Mouse (Mus musculus): ENCODE data around the gene Rfxank.

Gene Rfxank

DNA sequence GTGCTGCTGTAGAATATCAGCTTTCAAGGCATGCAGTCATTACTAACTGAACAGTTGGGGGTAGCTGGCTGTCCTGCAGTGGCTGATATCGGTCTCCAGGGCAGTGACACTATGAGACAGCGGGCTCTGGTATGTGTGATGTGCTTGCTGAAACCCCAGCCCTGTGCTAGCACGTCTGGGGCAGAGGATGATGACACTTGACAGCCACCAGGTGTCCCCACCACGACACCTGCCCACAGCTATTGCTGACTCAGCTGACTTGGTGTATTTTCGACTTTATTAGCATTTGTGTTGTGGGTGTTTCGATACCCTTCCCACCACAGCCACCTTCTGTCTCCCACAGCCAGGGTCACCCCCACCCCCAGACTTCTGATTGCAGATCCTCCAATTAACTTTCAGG lies 34.4 kb downstream of the Rfxank start:
- peak; percentile 60 to 65 for DNase-seq

DNA sequence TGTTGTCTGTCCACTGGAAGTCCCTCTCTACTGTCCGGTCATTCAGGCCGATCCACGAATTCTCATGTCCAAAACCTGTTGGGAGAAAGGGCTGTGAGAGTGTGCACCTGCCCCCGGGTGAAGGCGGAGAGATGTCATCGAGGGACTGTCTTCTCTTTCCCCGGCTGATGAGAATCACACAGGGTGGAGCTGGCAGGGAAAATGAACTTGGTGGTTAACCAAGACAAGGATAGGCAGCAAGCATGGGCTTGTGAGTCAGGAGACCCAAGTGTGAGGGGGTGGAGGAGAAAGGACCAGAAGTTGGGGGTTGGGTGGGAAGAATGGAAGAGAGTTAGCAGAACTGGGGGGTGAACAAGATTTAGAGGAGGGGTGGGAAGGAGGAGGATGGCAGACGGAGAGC lies 38.7 kb downstream of the Rfxank start:
- no peak for DNase-seq

DNA sequence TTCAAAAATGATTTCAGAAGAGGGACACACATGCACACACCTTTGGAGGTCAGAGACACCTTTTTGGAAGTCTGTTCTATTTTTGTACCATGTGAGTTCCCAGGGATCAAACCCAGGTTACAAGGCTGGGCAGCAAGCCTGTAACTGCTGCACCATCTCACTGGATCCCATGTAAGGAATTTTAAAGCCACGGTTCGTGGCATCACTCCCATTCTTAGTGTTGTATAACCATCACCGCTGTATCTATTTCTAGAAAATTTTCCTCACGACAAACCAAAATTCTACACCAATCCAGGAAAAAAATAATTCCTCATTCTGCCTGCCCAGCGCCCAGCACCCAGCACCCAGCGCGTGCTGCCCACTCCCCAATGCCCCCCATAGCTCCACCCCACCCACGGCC lies 39.7 kb downstream of the Rfxank start:
- no peak for DNase-seq

DNA sequence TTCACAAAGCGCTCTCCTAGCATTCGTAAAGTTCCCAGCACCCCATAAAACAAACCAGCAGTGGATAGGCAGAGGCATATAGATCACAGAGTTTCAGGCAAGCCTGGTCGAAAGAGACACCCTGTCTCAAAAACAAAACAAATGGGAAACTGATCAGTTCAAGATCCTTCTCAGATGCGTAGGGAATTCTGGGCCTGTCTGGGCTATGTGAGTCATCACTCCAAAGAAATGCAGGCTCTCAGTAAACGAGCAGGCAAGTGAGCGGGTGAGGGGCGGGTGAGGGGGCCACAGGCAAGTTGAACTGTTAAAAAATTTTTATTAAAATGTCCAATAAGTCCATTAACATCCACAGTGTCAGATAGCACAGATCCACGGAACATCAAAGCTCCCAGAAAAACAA lies 46.2 kb downstream of the Rfxank start:
- DNase-seq: no peak

DNA sequence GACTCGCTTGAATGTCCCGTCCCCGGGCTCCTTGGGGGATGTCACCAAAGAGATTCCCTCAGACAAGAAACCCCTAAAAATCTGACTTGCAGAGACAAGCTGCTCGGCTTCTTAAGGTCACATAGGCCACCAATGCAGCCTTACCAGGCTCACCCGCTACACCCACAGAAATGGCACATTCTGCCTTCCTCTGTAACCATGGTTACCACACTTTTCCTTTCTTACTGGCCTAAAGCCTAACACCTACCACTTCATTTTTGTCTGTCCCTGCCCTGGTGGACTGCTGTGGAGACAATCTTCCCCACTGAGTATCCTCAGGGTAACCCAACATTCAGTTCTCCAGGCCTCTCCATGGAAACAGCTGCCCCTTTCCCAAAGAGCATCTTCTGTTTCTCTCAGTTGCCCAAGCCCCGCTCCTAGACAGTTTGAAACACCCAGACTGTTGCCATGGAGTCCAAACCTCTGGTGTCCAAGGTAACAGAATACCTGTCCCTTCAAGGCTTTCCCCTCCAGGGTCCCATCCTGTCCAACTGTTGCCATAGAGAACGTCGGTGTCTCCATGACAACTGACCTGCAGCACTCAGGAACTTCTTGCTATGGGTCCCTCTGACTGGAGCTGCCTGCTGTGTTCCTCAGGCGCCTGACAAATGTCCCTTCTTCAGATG lies 49.5 kb downstream of the Rfxank start:
- no peak for DNase-seq

DNA sequence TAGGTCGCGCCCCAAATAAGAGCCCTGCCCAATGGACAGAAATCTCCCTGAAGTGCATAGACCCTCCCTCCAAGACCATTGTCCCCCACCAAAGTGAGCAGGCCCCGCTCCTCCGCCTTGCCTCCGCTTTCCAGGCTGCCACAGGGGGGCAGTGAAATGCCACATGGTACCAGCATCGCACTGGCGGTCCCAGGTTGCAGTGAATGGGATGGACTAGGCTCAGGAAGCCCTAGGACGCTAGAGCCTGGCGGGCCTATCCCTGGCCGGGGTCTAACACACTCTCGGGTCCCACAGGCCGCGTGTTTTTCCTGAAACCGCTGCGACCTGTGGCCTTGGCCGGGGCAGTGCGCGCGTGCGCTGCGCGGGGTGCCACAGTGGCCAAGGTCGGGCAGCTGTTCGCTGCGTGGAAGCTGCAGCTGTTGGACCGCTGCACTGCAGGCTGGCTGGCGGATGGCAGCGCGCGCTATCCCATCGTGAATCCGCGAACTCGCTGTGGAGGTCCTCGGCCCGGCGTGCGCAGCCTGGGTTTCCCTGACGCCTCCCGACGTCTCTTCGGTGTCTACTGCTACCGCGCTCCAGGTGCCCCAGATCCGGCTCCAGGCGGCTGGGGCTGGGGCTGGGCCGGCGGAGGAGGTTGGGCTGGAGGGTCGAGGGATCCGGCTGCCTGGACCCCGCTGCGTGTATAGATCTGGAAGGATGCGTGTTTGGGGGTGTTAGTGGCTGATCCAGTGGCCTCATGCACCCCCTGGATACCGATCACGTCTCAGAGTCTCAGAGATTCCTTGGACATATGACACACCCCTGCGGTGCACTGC lies 50.9 kb downstream of the Rfxank start:
- peak; percentile 74 to 78 for DNase-seq

DNA sequence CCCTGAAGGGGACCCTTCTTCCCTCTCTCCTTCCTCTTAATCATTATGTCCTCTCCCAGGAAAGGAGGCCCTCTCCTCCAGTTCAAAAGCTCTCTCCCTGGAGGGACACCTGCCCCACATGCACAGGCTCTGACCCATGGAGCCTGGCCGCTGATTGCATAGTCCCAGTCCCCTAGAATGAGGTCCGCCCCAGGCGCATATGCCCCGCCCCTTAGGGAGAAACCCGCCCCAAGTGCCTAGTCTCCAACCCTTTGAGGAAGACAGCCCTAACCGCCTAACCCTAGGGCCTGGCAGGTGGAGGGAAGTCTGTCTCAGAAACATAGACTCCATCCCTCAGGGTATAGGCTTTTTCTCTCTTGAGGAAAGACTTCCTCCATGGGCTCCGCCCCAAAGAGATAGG lies 51.7 kb downstream of the Rfxank start:
- DNase-seq: no peak

DNA sequence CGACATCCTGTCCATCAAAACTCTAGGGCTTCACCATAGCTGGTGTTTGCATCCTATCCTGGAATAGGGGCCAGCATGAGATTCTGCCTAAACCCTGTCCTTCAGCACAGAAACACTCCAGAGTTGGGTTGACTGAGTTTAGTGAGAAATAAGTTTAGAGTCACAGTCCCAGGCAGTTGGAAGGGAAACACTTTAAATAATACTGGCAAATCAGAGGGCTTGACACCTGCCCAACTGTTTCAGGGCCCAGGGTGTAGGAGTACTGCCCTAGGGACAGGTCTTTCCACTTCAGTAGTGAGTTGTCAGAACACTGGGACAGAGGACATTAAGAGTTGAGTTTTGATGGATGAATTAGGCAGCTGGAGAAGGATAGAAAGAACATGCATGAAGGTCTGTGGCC lies 52.8 kb downstream of the Rfxank start:
- DNase-seq: no peak

DNA sequence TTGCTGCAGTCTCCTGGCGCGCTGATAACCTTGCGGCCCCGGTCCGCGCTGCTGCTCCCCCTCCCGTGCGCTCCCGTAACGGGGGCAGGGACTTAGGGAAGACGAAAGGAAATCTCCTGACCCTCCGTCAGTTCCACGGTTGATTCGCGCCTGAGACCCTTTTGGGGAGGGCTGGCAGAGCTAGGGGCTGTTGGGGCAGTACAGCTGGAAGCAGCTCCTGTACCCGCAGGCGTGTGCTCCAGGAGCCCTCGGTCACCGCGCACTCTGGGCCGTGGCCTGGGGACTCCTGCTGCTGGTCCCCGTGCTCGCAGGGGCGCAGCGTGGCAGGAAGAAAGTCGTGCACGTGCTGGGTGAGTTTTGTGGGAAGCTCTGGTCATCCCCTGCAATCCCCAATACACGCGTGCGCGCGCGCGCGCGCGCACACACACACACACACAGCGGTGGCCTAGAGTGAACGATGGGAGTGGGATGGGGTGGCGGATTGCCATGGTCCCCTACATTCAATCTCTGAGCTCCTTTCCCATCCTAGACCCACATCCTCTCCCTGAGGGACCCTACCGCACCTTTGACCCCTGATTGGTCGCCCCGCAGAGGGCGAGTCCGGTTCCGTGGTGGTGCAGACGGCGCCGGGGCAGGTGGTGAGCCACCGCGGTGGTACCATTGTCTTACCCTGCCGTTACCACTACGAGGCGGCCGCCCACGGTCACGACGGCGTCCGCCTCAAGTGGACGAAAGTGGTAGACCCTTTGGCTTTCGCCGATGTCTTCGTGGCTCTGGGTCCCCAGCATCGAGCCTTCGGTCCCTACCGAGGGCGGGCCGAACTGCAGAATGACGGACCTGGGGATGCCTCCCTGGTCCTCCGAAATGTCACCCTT lies 54.5 kb downstream of the Rfxank start:
- peak; percentile 39 to 56 for DNase-seq

DNA sequence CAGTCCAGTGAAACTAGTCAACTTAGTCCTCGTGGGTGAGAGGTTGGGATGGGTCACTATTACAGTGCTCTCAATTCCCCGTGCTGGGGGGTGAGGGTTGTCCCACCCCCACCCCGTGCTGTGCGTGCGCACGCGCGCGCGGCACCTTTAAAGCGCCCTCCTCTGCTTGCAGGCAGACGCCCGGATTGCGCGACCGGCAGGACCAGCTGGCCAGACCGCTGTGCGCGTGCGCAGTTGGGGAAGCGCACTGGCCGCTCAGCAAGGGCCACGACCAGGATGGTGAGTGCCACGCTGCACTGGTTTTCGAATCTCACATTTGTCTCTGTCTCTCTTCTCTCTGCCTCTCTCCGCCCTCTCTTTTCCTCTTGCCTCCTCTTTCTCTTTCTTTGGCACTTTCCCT lies 55.7 kb downstream of the Rfxank start, which contains the start of gene Hapln4:
Gene Hapln4, plus strand, starts transcription at position 173 of the 400 bp plus-strand sequence.
- peak; percentile 75 to 77 for DNase-seq

DNA sequence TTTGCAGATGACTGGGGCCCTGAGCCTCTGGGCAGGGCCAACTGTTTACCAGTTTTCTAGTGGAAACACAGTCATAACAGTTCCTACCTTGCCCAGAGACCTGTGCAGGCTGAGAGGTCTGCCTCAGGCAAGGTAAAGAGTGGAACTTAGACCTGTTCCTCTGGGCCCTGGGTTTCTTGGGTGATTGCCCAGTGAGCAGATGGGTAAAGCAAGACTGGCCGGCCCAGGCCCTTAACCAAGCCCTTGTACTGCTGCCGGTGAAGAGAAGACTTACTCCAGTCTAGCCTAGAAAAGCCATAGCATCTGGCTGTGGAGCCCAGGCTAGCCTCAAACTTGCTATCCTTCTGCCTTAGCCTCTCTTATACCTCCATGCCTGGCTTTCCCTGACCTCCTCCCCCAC lies 57.0 kb downstream of the Rfxank start:
- peak in 1 of 2 experiments; percentile 47 for DNase-seq

Measured in cerebellum, postnatal 14 days (tissue).